Mouse (Mus musculus): Measurements from ENCODE around the gene Gm7982. TPM values are rescaled to one million over a fixed set of nuclear protein-coding genes. Genes with fewer than 3 reads are reported as not detected.
"Not testable (repeated sequence)": the region's sequence is repeated elsewhere in the genome, so short reads cannot be mapped to it uniquely, and the experiment has no call there.

Gm7982 gene
- not detected in 2 replicates for polyA plus RNA-seq (2015; fragmentation: Nextera tagmentation; extraction: Ambion mirVana)

GRCm38 (mm10) chr5:95741714-95742113, at the start of gene Gm7982:
Gm7982 (plus strand) TSS chr5:95742014.
- not testable (repeated sequence) for H3K9me3 ChIP-seq; H3K27ac ChIP-seq (replicated peaks); H3K4me3 ChIP-seq; ATAC-seq (ENCODE audit: low read depth); H3K36me3 ChIP-seq; H3K9ac ChIP-seq; H3K4me1 ChIP-seq (replicated peaks); H3K27me3 ChIP-seq; H3K4me2 ChIP-seq
- WGBS, result no CpG with 5 or more reads among the region's 3 CpGs

DNA sequence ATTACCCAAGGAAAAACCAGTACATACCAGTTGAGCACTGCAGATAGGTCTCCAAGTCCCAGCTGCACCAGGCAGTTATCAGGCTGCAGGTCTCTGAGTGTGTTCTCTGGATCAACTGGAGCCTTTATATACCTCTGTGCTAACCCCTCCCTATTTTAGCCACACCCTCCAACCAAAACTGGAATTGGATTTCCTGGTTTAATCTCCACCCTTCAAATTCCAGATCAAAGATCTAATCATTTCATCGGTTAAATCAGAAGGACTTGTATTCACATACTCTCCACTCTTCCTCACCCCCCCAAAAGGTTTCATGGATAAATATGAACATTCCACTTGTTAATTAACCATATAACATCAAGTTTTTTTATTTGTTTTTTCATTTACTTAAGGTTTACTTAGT, 5.7 kb upstream of the Gm7982 start, which contains the start of gene Gm7978:
Gm7978 (minus strand) TSS at position 101 of the 400 bp plus-strand sequence.
- H3K27me3 ChIP-seq; H3K4me2 ChIP-seq; ATAC-seq (ENCODE audit: low read depth); H3K4me3 ChIP-seq; H3K9me3 ChIP-seq; H3K27ac ChIP-seq (replicated peaks); H3K9ac ChIP-seq; H3K4me1 ChIP-seq (replicated peaks); H3K36me3 ChIP-seq: not testable (repeated sequence)
- no CpG with 5 or more reads among the region's 1 CpGs for WGBS

- not testable (repeated sequence) for H3K4me2 ChIP-seq; H3K9ac ChIP-seq; H3K4me3 ChIP-seq; H3K9me3 ChIP-seq; H3K27me3 ChIP-seq; H3K27ac ChIP-seq (replicated peaks); ATAC-seq (ENCODE audit: low read depth); H3K4me1 ChIP-seq (replicated peaks); H3K36me3 ChIP-seq
- no CpG with 5 or more reads among the region's 2 CpGs for WGBS
Measured at GRCm38 (mm10) chr5:95775690-95776089, 33.9 kb downstream of the Gm7982 start, which contains the start of gene E330014E10Rik. E330014E10Rik (plus strand) TSS chr5:95775990.

Other genes with a start within 250 kb of the Gm7982 start
- not detected in 2 replicates for gene Gm3286, start 231.3 kb upstream of the Gm7982 start, polyA plus RNA-seq (2015; fragmentation: Nextera tagmentation; extraction: Ambion mirVana)
- gene Gm7971, start 147.1 kb upstream of the Gm7982 start, polyA plus RNA-seq (2015; fragmentation: Nextera tagmentation; extraction: Ambion mirVana), result not detected in 2 replicates
- gene Gm7978, start 5.8 kb upstream of the Gm7982 start, polyA plus RNA-seq (2015; fragmentation: Nextera tagmentation; extraction: Ambion mirVana), result not detected in 2 replicates
- gene E330014E10Rik, start 34.0 kb downstream of the Gm7982 start, polyA plus RNA-seq (2015; fragmentation: Nextera tagmentation; extraction: Ambion mirVana), result not detected in 2 replicates
- gene Cxcl13, start 214.9 kb downstream of the Gm7982 start, polyA plus RNA-seq (2015; fragmentation: Nextera tagmentation; extraction: Ambion mirVana), result 0.33 and 0.87 TPM in 2 replicates